Mouse (Mus musculus) retina, postnatal 1 day (tissue): ENCODE measurements around the gene Cdk6.
"Not testable (repeated sequence)": the region's sequence is repeated elsewhere in the genome, so short reads cannot be mapped to it uniquely, and the experiment has no call there.

ENCODE experiments used
- DNase-seq: peaks from one replicate; pipeline ENCODE4 v3.0.0-alpha.2; 2012

The Cdk6 gene

DNA sequence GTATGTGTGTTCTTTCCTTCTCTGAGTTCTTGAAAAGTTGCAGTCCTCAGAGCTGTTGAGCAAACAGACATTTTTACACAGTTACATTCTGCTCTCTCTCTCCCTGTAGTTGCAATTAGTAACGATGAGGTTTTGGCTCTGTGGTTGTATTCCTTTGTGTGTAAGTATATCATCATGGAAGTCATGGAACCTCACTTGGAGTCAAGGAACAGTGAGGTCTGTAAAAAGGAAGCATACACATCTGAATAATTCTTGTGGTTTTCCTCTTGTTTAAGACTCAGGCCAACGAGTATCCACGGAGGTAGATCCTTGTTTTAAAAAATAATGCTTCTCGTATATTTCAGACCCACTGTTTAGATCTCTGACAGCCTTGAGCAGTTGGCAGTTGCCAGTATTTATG, 8.1 kb downstream of the Cdk6 start:
- not testable (repeated sequence) for DNase-seq

DNA sequence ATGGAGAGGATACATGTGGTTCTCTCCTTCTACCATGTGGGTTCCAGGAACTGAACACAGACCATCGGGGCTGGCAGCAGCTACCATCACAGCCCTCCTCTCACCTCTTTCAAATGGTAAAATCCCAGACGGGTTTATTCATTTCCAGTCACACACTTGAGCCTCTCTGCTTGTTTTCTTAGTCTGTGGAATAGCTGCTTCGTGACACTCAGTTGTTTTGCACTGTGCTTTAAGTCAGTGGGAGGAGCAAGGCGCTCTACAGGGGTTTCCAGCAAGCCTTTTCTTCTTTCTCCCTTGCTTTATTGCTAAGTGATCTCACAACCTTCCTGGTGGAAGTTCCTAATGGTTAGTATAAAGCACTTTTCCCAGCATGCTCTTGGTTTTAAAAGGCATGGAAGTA, 10.6 kb downstream of the Cdk6 start:
- DNase-seq, result not testable (repeated sequence)

DNA sequence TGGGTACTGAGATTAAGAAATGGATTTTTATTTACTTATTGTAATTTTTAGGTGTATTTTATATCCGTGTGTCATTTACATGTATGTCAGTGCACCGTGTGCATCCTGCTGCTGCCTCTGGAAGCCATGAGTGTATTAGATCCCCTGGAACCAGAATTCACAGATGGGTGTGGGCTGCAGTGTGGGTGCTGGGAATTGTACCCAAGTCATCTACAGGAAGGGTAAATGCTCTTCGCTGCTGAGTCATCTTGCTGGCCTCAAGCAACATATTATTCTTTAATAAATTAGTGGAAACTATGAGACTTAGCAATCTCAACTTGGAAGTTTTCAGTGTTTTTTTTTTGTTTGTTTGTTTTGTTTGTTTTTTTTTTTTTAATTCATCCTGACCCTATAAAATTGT, 11.0 kb downstream of the Cdk6 start:
- DNase-seq, result no peak

DNA sequence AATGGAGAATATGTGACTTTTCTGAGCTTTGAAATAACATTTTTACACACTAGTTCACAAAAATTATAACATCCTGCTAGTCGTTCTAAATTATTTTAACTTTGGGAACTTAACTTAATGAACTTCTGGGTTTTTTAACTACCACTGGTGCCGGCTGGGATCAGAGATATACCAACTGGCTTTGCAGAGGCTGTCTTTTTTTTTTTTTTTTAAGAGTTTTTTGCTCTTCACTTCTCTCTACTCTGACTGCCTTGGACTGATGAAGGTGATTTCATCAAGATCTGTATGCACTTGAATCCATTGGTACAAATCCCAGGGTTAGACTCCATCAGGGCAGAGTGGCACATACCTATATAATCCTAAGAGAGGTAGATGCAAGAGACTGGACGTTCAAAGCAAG, 11.5 kb downstream of the Cdk6 start:
- no peak for DNase-seq

DNA sequence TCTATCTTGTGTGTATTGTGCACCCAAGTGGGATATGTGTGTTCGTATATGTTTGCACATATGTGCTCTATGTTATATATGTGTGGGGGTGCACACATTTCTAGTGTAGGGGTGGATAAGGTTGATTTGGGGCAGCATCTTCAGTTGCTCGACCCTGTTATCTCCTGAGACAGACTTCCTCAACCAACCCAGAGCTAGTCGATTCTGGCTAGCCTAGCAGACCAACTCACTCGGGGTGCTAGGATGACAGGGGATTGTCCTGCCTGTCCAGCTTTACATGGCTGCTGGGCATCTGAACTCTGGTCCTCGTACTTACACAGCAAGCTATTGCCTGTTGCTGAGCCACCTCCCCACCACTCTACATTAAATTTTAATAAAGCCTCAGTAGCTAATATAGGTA, 13.0 kb downstream of the Cdk6 start:
- no peak for DNase-seq

DNA sequence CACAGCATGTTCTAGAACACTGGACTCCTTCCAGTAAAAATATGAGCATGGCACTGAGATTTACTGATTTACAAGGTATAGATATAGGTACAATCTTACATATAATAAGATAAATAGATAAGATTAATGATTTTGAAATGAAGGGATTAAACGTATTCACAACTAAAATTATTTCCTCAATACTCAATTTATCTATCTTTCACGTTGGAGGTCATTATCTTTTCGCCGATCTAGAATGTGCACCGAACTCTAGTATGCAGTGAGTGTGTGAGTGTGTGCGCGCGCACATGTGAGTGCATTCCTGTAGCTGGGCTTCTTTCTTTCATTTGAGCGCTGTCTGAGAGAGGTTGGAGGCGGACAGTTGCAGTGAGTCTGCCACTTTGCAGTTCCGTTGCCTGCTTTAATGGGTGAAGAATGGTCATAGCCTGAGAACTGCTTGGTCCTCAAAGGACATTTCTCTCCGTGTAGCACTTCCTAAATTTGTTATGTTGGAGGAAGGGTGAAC, 13.8 kb downstream of the Cdk6 start:
- no peak for DNase-seq

DNA sequence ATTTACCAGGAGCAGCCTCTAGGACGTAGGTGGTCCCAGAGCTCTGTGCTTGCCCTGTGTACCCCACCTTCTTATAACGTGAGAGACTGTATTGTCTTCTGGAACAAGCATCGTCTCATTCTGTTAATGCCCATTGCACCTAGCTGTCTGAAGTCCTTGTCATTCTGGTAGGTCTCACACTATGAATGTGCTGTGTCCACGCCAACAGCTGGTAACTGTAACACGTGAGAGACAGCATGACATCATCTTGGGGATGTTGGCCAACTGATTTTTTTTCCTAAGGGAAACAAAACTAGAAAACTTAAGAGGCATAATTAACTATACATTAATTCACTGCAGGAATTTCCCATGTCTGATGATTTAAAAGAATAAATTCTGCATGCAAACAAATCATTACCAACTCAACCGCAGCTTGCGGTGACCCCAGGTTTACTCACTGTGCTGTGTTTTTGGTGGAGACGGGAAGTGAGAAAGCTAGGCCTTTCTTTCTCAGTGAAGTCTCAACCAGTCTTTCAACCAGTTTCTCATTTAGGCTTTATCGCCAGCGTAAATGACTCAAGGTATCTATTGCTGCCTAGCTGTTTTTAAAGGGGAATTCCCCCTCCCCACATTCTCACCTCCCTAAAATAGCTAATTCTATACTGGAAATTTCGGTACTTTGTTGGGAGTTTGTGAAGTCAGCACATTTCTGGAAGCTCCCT, 14.4 kb downstream of the Cdk6 start:
- DNase-seq, result no peak

DNA sequence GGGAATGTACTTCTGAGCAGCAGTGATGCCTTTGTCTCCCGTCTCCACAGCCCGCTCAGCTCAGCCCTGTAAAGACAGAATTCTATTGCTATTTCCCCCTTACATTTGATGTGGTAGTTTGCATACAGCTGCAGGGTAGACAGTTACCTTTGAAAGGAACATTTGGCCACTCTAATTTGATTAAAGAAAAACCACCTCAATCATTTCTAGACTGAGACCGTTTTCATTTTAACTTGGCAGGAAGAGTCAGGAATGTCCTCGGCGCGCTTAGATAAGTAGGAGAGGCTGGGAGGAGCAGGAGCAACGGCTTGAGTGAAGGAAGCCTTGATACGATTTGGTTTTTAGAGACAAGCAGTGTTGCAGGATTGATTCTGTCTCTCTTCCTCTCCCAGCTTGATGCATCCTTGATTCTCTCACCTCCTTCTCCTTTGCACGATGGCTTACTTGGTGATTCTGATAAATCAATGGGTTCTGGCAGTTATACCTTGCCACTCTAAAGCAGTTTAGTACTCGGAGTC, 15.0 kb downstream of the Cdk6 start:
- DNase-seq, result no peak

DNA sequence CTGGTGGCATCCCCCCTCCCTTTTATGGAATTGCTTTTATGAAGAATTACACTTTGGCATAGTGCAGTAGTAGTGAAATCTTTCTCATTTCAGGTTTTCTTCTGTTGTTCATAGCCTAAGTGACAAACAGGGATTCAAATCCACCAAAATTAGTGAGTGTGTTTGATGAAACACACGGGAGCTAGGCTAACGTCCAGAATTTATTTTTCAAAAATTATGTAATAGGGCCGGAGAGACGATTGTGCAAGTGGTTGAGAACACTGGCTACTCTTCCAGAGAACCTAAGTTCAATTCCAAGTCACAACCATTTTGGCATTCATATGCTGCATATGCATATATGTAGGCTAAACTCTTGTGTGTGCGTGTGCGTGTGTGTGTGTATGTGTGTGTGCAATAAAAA, 16.2 kb downstream of the Cdk6 start:
- no peak for DNase-seq

DNA sequence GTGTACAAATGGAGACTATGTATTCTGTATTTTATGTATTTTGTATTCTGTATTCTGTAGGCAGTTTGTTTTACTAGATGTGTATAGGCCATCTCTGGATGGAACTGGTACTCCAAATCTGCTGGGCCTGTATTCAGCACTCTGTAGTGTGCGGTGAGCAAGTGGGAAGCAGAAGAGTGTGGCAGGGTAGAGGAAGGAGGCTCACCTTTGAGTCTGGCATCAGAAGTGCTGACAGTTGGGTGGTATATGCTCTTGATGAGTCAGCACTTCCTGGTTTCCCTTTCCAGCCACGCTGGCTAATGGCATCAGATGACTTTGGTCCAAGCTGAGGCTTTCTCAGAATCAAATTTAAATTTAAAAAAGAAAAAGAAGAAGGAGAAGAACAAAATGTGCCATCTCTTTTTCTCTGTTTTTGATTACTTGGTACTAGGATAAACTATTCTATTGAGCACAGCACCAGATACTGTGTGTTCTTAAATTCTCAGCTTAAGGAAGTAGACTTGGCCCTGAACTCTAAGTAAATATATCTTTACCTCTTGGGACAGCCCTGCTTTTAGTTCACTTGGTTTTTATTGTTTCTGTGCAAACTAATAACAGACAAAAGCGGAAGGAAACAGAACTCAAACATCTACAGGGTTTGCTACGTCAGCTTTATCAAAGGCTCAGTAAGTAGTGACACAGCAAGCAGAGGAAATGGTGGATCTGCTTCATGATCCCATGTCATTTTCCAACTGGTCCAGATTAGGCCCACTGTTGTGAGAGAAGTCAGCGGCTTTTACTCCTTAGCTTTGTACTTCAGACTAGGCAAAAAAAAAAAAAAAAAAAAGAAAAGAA, 17.6 kb downstream of the Cdk6 start:
- no peak for DNase-seq

DNA sequence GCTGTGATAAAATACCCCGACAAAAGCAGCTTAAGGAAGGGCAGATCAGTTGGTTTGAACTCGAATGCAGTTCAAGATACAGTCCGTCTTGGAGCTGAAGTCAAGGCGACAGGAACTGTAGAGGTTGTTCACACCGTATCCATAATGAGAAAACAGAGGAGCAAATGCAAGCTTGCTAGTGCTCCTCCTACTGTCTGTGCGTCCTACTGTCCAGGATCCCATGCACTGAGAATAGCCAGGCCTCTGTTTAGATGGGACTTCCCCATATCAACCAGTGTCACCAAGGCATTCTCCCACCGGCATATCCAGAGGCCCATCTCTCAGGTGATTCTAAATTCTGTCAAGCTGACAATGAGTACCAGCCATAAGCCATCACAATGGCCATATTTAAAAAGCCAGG, 18.6 kb downstream of the Cdk6 start:
- DNase-seq, result no peak

DNA sequence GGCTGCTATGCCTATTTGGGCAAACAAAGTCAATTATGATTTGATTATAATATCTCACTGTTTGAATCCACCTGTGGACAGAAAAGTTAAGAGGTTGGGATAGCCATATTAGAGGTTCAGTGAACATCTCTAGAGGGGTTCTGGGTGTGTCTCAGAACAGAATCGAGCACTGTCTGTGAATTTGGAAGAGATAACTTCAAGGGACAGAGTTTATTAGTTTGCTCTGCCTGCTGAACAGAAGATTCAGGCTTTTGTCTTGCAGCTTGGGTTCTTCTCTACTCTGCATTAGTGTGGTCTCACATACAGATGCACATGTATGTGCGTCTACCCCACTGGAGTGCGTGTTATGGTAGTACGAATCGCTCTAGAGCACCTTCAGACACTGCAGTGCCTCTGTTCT, 20.0 kb downstream of the Cdk6 start:
- no peak for DNase-seq

DNA sequence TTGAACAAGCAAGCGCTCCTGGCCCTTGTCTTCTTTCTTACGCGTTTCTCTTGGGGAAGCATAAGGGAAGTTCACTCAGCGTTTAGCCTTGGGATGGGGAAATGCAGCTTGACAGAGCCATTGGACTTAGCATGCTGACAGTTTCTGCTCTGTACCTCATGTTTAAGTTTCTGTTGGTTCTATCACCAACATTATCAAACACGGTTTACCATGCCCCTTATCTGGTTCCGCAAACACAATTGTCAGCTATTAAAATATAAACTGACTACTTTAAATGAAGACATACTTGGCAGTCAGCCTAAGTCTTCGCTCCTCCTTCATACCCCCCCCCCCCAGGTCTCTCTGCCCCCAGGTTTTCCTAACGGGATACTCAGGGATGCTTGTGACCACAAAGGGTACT, 20.8 kb downstream of the Cdk6 start:
- DNase-seq, result no peak

DNA sequence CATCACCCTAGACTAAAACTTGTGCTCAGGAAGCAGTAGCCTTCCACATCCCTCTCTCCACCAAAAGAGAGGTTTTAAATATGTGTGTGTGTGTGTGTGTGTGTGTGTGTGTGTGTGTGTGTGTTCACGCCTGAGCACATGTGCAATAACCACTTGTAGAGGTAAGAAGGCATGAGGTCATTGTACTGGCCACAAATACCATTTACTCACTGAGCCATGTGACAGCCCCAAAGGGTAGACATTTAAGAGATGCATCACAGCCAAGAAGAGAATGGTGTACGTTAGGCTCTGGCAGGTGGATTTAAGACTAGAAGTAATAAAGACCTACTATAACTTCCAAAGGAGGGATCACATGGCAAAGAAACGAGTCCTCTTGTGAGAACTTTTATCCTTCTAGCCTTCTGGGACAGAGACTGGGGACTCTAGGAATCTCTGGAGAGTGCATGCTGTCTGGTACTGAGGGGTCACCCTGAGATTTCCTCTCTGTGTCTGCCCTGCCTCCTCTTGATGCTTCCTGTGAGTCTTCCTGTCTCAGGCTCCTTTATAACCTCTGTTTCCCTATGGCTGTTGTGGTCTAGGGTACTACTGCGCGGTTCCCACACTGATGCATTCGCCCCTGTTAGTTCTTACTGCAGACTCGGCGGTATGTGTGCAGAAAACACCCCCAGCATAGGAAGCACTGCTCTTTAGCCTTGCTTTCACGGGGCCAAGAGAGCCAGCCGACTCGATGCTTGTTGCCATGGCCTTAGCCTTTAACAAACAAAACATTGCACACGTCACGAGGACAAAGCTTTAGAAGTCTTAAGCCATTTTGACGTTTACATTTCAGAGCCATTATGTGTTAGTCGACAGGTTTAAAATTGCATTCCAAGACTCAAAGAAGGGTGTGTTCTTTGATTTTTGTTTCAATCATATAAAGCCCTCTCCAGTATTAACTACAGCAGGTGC, 22.0 kb downstream of the Cdk6 start:
- DNase-seq, result no peak

DNA sequence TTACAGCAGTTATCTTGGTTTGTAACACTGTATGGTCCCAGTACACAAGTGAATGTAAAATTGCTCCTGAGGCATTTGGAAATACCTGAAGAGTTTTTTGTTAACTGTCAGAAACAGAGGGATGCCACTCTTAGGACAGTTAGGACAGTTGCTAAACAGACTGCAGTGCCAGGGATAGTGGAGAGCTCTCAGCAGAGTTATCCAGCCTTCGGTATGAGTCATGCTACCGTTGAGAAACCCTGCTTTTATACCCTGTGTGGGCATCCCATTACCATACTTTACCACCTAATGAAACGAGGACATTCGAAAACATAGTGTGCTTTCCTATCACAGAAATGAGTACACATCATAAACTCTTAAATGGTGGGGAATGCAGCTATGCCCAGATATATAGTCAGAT, 25.8 kb downstream of the Cdk6 start:
- no peak for DNase-seq

DNA sequence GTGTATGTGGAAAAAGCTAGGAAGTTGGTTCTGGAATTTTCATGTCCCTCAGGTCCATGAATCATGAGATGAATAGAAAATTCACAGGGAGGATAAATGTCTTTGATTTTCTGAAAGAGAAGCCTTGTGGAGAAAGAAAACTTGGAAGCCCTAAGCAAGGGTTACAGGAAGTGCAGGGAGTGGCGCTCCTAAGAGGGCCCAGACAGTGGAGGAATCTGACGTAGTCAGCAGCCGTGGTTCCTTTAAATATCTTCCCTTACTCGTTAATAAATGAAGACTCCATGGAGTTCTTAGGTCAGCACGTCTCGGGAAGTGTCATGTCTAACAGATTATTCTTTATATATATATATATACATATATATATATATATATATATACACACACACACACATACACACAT, 28.0 kb downstream of the Cdk6 start:
- no peak for DNase-seq

DNA sequence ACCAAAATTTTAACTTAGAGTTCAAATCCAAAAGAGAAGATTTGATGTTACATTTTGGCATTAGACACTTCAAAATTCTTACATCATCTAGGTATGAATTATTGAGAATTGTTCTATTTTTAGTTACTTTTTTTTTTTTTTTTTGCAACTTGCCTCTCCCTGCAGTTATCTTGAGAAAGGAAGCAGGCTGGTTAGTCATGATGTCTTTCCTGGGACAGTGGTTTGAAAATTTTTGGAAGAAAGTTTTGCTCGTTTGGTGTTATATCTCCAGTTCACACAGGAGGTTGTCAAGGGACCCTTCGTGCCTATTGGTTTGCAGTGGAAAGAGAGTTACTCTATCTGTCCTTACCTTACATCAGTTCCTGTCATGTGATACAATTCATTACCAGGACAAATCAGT, 29.9 kb downstream of the Cdk6 start:
- no peak for DNase-seq

DNA sequence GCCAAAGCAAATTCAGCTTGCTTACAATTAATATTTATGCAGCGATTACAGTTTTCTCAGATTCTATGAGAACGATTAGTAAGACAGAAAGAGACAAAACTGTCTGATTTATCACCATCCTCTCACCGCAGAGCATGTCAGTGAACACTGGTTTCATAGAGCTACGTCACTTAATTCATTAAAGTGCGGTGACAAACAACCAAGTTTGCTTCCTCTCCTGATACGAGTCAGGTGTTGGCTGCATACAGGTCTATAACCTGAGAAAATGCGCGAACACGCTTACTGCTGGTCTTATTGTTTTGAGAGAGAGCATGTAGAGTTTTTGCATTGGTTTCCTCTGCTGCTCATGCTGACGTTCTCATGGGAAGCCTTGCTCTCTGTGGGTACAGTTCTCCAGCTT, 31.9 kb downstream of the Cdk6 start:
- no peak for DNase-seq

DNA sequence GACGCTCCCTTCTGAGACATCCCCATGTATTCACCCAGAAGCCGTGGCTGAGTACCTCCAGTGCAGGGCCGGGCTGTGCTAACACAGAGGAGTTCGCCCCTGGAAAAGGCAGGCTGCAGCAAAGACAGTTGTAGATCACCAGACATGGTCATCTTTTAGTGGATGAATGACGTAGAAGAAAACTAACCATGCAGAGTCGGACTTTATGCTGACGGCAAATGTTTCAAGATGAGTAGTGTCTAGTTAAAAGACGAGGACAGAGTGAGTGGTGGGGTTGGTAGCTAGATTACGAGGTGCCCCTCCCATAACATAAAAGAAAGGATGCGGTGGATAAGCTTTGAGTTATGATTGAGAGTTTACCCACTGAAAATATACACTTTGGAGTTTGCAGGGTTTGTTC, 33.5 kb downstream of the Cdk6 start:
- DNase-seq, result no peak

DNA sequence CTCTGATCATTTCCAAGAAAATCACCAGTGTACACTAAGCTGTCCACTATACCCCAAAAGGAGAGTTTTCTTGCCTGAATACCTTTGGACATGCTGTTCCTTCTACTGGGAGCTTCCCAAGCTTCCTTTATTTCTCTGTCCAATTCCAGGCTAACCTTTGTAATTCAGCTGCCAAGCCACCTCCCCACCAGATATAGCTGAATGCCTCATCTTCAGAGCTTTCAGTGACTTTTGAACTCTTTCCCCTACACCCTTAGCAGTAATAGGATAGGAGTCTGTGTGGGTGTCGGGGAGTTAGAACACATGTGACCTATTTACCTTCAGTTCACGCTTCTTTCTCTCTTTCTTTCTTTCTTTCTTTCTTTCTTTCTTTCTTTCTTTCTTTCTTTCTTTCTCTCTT, 34.9 kb downstream of the Cdk6 start:
- no peak for DNase-seq

DNA sequence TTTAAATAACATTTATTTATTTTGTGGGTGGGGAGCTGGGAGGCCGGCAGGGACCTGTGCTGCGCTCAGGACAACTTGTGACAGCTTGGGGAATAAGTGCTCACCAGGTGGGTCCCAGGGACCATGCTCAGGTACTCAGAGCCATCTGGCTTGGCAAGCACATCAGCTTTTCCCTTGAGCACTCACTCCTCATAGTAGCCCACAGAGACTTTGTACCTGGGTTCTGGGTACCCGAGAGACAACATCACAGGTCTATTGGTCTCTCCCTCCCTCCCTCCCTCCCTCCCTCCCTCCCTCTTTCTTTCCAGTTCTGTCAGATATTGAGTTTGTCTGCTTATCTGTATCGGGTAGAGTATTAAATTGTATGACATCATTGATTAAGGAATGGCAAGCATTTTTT, 38.0 kb downstream of the Cdk6 start:
- DNase-seq, result no peak

DNA sequence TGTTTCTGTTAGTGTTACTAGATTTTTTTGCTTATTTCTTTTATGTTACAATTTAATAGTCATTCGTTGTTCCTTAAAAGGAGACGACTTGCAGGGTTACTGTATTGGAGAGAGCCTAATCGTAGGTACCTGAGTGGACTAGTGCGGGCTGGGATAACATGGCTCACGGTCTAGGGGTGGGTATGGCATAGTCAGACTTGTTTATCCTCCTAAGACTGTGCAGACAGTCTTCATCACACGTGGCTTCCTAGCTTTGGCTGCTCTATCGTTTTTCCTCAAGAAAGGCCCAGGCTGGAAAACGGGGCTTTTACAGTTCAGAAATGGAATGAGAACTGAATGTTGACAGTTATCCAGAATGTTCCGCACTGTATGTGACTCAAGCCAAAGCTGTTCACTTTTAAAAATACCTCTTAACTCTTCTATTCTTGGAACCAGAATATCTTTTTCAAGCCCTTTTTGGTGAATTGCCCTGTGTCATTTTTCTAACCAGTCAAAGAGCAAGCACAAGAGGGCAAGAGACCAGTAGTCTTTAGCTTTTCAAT, 39.5 kb downstream of the Cdk6 start:
- DNase-seq, result no peak

DNA sequence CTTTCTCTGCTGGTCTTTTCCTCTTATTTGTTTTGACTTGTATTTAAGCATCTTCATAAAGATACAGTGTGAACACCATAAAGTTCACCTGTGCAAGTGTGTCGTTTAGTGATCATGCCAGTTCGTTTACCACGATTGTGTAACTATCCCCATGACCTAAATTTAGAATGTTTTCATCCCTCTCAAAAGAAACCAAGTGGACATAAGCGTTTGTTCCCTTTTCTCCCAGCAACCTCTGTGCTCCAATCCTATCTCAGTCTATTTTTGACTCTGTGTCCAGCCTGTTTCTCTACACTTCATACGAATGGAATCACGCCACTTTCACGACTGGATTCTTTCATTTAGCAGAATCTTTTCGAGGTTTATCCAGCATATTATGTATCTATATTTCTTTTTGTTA, 40.5 kb downstream of the Cdk6 start:
- DNase-seq, result no peak
